Mouse (Mus musculus) cortical plate, adult 2 months (tissue): ENCODE data around the gene Gm21750. TPM values are rescaled to one million over a fixed set of nuclear protein-coding genes. Genes with fewer than 3 reads are reported as not detected.

Experiments used
- H3K27ac ChIP-seq: fragments of 200-500 bp; 2 replicates; pipeline ENCODE4 v1.5.1; 2012; ENCODE audit warnings: low read length, control low read depth, inconsistent platforms; ENCODE audit not compliant: insufficient read depth
- H3K4me1 ChIP-seq: fragments of 200-500 bp; 2 replicates; pipeline ENCODE4 v1.6.1; 2011; ENCODE audit warnings: low read length; ENCODE audit not compliant: control insufficient read depth, insufficient read depth
- H3K4me3 ChIP-seq: fragments of 200-500 bp; 2 replicates; pipeline ENCODE4 v1.5.1; 2011; ENCODE audit warnings: mild to moderate bottlenecking, low read length, control low read depth; ENCODE audit not compliant: insufficient read depth
- CTCF ChIP-seq: fragments of 200-500 bp; IDR thresholded peaks from 2 replicates; pipeline ENCODE4 v1.5.1; 2011; ENCODE audit warnings: mild to moderate bottlenecking, control low read depth, low read length; ENCODE audit not compliant: insufficient read depth; ENCODE audit errors: extremely low read depth
- POLR2A ChIP-seq: fragments of 200-500 bp; IDR thresholded peaks from 2 replicates; pipeline ENCODE4 v1.6.1; 2011; ENCODE audit warnings: mild to moderate bottlenecking, low read length, control low read depth; ENCODE audit not compliant: insufficient read depth; ENCODE audit errors: extremely low read depth
- polyA plus RNA-seq: library from polyadenylated mRNA; depleted of rRNA; stranded (reverse); fragments of >200 nt; gene quantifications from 2 replicates; pipeline ENCODE4 v1.2.3, GENCODE M21; 2012; rRNA removed

The Gm21750 gene
- polyA plus RNA-seq, 1 experiment: not detected

GRCm38 (mm10) chr14:73687726-73688125 lies 26.7 kb downstream of the Gm21750 start:
- TF ChIP-seq POLR2A: no peak
- TF ChIP-seq CTCF: no peak
- H3K27ac ChIP-seq: peak overlapping the region; percentile 71
- H3K4me3 ChIP-seq: no peak overlapping the region
- H3K4me1 ChIP-seq: no peaks in the 10 kb centered on the region; the same call in 1 of the 2 replicates

DNA sequence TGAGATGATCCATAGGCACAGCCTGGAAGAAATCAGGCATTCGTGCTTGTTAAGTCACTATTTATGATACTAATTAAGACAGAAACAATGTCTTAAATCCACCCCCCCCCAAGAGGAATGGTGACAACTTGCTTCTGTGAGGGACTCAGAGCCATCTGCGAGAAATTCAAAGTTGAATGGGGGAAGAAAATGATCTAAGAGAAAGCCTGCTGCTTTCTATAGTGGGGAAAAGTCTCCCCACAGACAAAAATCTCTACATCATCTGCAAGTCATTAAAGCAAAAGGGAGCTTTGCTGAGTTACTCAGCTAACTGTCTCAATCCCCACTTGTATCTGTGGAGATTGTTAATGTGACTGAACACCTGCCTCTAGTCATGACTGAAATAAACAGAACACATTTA lies 27.4 kb downstream of the Gm21750 start:
- H3K27ac ChIP-seq: peak overlapping the region; percentile 50; the same call in 1 of the 2 replicates
- TF ChIP-seq CTCF (no peak), POLR2A (no peak)
- no peaks in the 10 kb centered on the region; the same call in 1 of the 2 replicates for H3K4me1 ChIP-seq
- H3K4me3 ChIP-seq: no peak overlapping the region

DNA sequence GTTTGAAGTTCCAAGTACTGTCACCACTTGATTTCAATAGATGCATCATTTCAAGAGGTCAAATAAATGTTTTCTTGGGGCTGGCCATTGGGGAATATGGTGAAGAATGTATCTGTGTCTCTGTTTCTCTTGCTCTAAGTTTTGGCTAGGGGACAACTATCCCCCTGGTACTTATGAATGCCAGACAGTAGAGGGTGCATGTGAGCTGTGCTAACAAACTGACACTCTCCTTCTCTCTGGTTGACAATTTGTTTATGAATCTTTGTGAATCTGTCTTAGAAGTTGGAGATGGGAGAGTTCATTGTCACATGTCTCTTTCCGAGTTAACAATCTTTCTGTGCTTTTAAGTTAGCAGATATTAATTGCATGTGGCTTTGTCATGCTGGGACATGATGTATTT lies 39.2 kb downstream of the Gm21750 start:
- peak; percentile 64; the same call in 1 of the 2 replicates for TF ChIP-seq CTCF
- no peak for TF ChIP-seq POLR2A

DNA sequence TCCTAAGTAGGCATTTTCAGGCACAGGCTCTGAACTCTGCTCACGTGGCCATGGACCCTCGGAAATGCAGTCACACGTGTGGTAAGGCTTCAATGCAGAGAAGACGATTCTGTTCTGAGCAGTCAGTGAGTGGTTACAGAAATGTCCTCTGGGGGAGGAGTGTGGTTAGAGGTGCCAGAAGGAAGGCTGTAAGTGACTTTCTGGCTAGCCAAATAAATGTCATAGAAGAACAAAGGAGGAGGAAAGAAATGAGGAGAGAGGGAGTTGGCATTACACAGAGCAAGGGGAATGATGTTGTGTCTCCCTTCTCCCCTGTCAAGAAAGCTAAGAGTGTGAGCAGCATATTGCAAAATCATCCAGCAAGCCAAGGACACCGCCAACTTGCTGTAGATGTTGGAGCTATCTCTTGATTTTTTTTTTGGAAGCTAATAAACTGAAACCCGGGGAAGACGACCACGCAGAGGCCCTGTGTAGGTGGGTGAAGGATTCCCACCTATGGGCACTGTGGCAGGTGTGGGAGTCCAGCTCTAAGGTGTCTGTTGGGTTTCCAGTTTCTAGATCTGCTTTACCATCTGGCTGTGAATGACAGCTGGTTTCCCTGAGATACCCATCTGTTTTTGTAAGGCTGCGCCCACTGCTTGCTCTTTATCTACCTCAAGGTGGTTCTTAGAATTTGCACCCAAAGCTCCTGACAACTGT lies 48.5 kb downstream of the Gm21750 start:
- TF ChIP-seq CTCF: no peak
- no peak for TF ChIP-seq POLR2A
- 0 out of 2 replicates have a peak overlapping the region, but pooled peaks have one; percentile 22 for H3K27ac ChIP-seq
- H3K4me3 ChIP-seq: no peak overlapping the region
- peaks cover 1% of the 10 kb centered on the region; the same call in 1 of the 2 replicates for H3K4me1 ChIP-seq

More for the DNA sequence above, 39.2 kb downstream of the Gm21750 start:
- Histone ChIP-seq H3K27ac (no peak overlapping the region), H3K4me1 (no peaks in the 10 kb centered on the region; the same call in 1 of the 2 replicates), H3K4me3 (no peak overlapping the region)

Other genes with a start within 250 kb of the Gm21750 start
- 33.1 and 34.6 TPM in 2 replicates for gene Med4, start 151.2 kb upstream of the Gm21750 start, polyA plus RNA-seq
- gene Sucla2, start 135.9 kb upstream of the Gm21750 start, polyA plus RNA-seq: 111 and 115 TPM in 2 replicates
- gene Nudt15, start 113.0 kb upstream of the Gm21750 start, polyA plus RNA-seq: 3.5 and 3.6 TPM in 2 replicates